Mouse (Mus musculus) adrenal gland, postnatal 4 days (tissue): ENCODE results near the gene Cldn19. TPM values are rescaled to one million over a fixed set of nuclear protein-coding genes. Genes with fewer than 3 reads are reported as not detected.

Experiments used
- DNase-seq, 2 experiments: peaks; one replicate each; pipeline ENCODE4 v3.0.0; 2021 to 2022; ENCODE audit warnings: low spot score in 2 of 2, mixed read lengths in 2 of 2
- total RNA-seq, 2 experiments: library from RNA; stranded (reverse); gene quantifications; 2 replicates each; pipeline ENCODE4 v1.2.3; 2021

Cldn19 gene
- total RNA-seq, 2 experiments from 2014 or later: 0.45 to 8.8 TPM

DNA sequence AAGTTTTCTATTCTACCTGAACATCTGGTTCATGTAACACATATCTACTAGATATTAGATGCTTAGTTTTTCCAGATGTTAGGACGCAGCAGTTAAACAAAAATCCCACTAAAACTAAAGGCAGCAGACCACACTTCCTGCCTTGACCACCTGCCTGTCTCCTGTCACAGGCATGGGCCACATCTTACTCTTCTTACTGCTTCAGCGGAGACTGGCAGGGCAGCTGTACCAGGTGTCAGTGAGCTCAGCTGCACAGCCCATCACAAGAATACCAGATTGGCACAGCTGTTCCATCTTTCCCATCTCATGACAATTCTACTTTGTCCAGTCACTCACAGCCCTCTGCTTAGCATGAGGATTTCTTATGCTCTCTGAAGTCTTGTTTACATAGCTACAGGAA is 42.1 kb downstream of the Cldn19 start:
- no peak for DNase-seq

GRCm38 (mm10) chr4:119300761-119301160 is 45.5 kb downstream of the Cldn19 start:
- DNase-seq: no peak

- no peak for DNase-seq
These were observed 46.6 kb downstream of the Cldn19 start for GRCm38 (mm10) chr4:119301777-119302176.

- no peak for DNase-seq
These were observed 48.1 kb downstream of the Cldn19 start for GRCm38 (mm10) chr4:119303291-119303690.

DNA sequence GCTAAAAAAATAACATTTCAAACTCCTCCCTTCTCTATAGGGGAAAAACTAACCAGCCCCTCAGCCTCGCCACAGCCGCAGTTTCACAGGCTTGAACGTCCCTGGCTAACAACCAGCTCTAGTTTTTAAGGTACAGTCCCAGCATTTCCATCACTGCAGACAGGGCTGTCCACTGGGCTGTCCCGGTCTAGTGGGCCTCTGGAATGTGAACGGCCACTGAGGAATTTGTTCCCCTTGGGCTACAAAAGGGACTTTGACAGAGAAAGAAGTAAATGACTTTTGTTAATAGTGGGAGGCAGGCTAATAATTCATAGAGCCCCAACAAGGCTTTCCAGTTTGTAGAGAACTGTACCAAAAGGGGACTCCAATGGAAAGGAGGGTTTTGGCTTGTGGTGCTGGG is 50.2 kb downstream of the Cldn19 start:
- DNase-seq: no peak

Other genes starting within 250 kb of the Cldn19 start
- gene Slc2a1, start 146.7 kb upstream of the Cldn19 start, total RNA-seq: 10 to 100 TPM; 13.0 to 15.5 TPM
- gene Zfp691, start 81.2 kb upstream of the Cldn19 start, total RNA-seq: 10 to 100 TPM; 12.2 to 16.2 TPM
- 10 to 100 TPM in 1 of 2 experiments, 1 to 10 TPM in 1; 6.9 to 13.1 TPM for gene Ermap, start 65.4 kb upstream of the Cldn19 start, total RNA-seq
- gene Svbp, start 60.1 kb upstream of the Cldn19 start, total RNA-seq: 10 to 100 TPM; 33.9 to 38.3 TPM
- gene Tmem269, start 37.2 kb upstream of the Cldn19 start, total RNA-seq: not detected
- 10 to 100 TPM; 20.8 to 26.1 TPM for gene AU022252, start 22.7 kb upstream of the Cldn19 start, total RNA-seq
- 10 to 100 TPM; 37.7 to 38.1 TPM for gene P3h1, start 22.5 kb upstream of the Cldn19 start, total RNA-seq
- 100 to 1,000 TPM; 555 to 590 TPM for gene Ybx1, start 39.2 kb downstream of the Cldn19 start, total RNA-seq
- gene Ppih, start 65.1 kb downstream of the Cldn19 start, total RNA-seq: 10 to 100 TPM; 32.9 to 33.4 TPM
- gene Ccdc30, start 160.1 kb downstream of the Cldn19 start, total RNA-seq: 10 to 100 TPM; 11.8 to 14.0 TPM
- 10 to 100 TPM; 31.4 to 36.9 TPM for gene Ppcs, start 167.0 kb downstream of the Cldn19 start, total RNA-seq
- gene Zmynd12, start 167.4 kb downstream of the Cldn19 start, total RNA-seq: 1 to 10 TPM; 2.5 to 5.1 TPM
- 1 to 10 TPM; 1.2 to 2.0 TPM for gene Rimkla, start 237.2 kb downstream of the Cldn19 start, total RNA-seq